Mouse (Mus musculus): ENCODE results near the gene Mpzl2.

Gene Mpzl2

DNA sequence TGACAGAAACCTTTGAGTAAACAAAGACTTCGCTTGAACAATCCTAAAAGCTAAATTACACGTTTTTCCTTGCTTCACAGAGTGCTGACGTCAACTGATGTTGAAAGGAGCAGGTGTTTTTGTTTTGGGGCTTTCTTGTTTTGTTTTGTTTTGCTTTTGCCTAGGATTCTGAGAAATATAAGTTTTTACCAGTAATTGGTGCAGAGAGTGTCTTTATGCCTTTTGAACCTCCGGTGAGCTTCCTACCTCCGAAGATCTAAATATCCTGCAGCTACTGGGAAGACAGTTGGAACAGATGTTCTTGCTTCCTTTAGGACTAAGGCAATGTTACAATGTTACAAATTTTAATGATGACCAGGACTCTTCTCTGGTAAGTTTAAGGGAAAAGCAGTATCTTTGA, at the start of gene Mpzl2:
Mpzl2 (plus strand) TSS at position 301 of the 400 bp plus-strand sequence.
- in situ Hi-C loops (cut with MboI, MseI), result loop anchor here in 1 of 2 experiments (10.0 kb wide), 1 partner anchor 365 kb away; no protein-coding TSS in a partner anchor

DNA sequence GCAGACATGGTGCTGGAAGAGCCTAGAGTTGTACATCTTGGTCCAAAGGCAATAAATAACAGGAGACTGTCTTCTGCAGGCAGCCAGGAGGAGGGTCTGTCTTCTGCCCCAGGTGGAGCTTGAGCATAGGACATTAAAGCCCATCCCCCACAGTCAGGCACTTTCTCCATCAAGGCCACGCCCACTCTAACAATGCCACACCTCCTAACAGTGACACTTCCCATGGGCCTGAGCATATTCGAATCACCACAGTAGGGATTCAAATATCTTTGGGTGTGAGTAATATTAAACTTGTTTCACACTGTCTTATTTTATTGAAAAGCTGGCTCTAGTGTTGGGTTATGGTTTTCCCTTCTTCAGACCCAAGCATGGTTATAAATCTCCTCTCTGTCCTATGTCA, 47.8 kb upstream of the Mpzl2 start:
- in situ Hi-C loops (cut with MboI, MseI), result no loop called here

DNA sequence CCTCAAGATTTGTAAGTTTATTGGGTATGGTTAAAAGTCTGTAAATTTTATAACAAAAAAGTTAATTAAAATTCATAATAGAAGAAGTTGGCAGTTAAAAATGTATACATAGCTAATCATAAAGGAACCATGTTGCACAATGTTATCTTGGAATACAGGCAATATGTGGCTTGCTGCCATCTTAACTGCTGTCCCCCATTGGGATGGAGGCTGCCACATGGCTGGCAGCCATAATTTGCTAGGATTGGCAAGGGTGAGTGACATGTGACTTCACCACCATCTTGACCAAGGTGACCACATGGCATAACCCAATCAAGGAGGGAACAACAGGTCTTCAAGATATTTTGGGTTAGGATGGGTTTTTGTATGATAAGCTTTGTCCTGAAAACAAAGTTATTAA, 47.3 kb upstream of the Mpzl2 start:
- in situ Hi-C loops (cut with MboI, MseI), result no loop called here

GRCm38 (mm10) chr9:44993268-44993667, 46.3 kb upstream of the Mpzl2 start:
- in situ Hi-C loops (cut with MboI, MseI), result no loop called here

GRCm38 (mm10) chr9:44994962-44995361, 44.6 kb upstream of the Mpzl2 start:
- in situ Hi-C loops (cut with MboI, MseI), result no loop called here

GRCm38 (mm10) chr9:44996590-44996989, 43.0 kb upstream of the Mpzl2 start:
- in situ Hi-C loops (cut with MboI, MseI), result no loop called here

DNA sequence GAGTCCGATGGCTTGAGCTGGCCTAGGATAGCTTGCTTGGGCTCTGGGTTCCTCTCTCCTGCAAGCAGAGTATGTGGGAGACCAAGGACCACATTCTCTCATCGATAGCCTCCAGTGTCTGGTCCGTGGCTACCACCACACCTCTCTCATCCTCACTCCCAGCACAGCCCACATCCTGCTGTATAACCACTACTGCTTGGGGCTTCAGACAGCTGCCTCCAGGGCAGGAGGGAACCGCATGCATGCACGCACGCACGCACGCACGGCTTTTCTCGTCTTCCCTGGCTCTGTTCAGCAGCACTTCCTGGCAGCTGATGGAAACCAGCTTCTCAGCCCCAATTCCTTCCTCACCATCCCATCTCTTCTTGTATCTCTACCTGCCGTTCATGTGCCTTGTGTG, 41.5 kb upstream of the Mpzl2 start:
- in situ Hi-C loops (cut with MboI, MseI), result no loop called here

DNA sequence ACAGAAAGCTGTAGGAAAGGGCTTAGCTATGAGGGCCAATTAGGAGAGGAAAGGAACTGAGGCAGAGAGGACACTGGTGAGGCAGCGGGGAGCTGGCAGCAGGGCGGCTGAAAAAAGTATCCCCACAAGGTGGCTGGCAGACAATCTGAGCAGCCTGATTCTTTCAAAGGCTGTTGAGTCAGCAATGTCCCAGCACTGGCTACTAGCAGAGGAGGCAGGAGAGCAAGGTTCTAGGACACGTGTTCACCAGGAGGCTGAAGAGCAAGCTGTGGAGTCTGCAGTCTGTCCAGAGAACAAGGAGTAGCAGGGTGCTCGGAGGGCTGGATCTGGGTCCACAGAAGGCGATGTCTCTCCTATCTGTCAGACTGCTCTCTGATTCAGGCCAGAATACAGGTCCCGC, 40.4 kb upstream of the Mpzl2 start:
- in situ Hi-C loops (cut with MboI, MseI), result no loop called here

DNA sequence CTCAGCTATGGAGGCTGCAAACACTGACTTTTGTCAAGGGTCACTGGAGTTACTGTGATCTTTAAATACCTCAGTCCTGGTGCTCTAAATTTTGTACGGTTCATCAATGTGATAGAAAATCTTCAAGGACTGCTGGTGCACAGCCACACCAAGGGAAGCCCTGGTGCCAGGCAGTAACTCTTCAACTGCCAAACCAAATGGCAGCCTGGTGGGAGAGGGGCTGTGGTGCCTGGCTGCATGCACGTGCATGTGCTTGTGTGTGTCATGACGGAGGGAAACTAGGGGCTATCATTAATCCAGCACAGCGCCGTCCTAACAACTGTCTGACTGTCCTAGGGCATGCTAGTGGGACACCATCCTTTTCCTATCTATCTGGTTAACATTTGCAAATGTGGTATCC, 39.8 kb upstream of the Mpzl2 start:
- in situ Hi-C loops (cut with MboI, MseI), result no loop called here

GRCm38 (mm10) chr9:45000249-45000648, 39.4 kb upstream of the Mpzl2 start:
- in situ Hi-C loops (cut with MboI, MseI), result no loop called here

DNA sequence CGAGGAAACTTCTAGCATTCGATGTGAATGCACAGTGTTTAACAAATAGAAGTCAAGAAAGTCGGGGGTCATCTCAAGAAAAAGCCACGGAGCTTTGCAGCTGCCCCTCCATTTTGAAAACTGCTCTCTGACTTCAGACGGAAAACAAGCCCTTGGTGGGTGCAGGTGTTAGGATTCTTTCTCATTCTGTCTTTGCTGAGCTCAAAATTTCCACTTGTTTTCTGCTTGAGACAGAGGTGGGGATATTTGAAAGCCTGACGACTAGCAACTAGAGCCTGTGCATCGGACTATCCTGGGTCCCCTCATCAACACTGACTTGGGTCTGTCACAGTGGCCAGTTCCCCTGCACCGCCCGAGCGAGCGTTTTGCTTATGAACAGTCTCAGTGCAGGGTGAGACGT, 32.2 kb upstream of the Mpzl2 start:
- in situ Hi-C loops (cut with MboI, MseI), result no loop called here

DNA sequence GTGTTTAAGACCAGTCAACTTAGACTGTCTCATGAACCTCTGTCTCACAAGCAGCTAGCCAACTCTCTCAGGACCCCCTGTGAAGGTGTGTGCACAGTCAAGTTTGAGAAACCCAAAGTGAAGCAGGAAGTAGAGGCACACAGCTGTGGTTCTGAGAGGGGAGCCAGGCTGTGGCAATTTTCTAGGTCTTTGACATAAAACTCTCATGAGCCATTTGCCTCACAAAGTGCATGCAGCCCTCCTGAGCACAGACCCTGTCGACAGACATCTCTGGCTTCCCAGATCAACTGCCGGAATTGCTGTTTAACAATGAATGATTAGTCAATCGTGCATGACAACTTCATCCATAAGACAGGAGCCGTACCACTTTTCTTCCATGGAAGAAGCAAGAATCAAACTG, 31.3 kb upstream of the Mpzl2 start:
- in situ Hi-C loops (cut with MboI, MseI), result no loop called here

GRCm38 (mm10) chr9:45009180-45010078, 30.2 kb upstream of the Mpzl2 start, which contains the start of gene Cd3e:
TSS of gene Cd3e (minus strand) at chr9:45009627.
- in situ Hi-C loops (cut with MboI, MseI), result loop anchor here in 1 of 2 experiments (5.0 kb wide), 1 partner anchor 37 kb away; no protein-coding TSS in a partner anchor

GRCm38 (mm10) chr9:45010461-45010860, 29.1 kb upstream of the Mpzl2 start:
- in situ Hi-C loops (cut with MboI, MseI), result loop anchor here in 1 of 2 experiments (5.0 kb wide), 1 partner anchor 38 kb away; no protein-coding TSS in a partner anchor

DNA sequence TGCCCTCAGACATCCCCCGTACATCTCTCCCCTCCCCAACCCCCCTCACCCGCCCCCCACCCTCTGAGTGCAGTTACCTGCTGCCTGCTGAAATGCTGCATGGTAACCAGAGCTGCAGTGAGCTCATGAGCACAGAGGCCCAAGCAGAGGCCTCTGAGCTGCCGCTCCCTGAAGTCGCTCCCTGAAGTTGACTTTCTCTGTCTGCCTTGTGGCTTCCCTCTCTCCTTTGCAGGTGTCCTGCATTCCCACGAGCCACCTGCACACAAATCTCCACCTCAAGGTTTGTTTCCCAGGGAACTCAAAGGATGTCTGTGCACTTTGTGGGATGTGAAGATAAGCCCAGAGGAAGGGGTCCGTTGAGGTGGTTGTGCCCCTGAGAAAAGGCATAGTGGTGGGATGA, 28.3 kb upstream of the Mpzl2 start:
- in situ Hi-C loops (cut with MboI, MseI), result loop anchor here in 1 of 2 experiments (5.0 kb wide), 1 partner anchor 39 kb away; no protein-coding TSS in a partner anchor

DNA sequence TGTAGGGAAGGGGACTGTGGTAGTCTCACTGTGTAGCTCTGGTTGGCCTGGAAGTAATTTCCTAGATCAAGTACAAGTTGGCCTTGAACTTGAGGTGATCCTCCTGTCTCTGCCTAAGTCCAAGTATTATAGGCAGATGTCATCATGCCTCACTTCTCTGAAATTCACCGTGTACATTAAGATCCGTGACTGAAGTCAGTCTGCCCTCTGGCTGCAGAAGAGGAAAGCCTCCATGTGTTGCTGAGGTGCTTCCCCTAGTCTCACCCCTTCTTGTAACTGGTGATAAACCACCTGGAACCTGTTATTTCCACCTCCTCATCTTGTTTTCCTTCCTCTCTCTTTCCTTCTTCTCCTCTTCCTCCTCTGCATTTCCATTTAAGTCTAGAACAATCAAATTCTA, 24.7 kb upstream of the Mpzl2 start:
- in situ Hi-C loops (cut with MboI, MseI), result loop anchor here in 1 of 2 experiments (5.0 kb wide), 1 partner anchor 43 kb away; no protein-coding TSS in a partner anchor

GRCm38 (mm10) chr9:45015841-45016240, 23.8 kb upstream of the Mpzl2 start:
- in situ Hi-C loops (cut with MboI, MseI), result no loop called here

DNA sequence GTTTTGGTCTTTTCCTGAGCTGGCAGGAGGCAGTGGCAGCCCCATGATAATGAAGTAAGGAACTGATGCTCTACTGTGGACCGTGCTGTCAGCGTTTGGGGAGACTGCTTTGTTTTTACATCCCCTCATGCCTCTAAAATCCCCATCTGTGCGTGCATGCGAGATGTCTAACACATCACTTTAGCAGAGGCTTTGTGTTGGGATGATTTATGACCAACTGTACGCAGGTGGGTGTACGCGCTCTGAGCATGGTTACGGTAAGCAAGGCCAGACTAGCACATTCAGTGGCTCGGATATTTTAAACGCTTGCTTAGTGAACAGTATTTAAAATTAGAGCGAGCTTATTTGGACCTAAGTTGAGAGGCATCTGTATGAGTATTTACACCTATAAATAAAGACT, 21.6 kb upstream of the Mpzl2 start:
- in situ Hi-C loops (cut with MboI, MseI), result no loop called here

GRCm38 (mm10) chr9:45022800-45023199, 16.8 kb upstream of the Mpzl2 start:
- in situ Hi-C loops (cut with MboI, MseI), result loop anchor here in 1 of 2 experiments (10.0 kb wide), 1 partner anchor 372 kb away; the partner anchor contains the start of gene Fxyd2

DNA sequence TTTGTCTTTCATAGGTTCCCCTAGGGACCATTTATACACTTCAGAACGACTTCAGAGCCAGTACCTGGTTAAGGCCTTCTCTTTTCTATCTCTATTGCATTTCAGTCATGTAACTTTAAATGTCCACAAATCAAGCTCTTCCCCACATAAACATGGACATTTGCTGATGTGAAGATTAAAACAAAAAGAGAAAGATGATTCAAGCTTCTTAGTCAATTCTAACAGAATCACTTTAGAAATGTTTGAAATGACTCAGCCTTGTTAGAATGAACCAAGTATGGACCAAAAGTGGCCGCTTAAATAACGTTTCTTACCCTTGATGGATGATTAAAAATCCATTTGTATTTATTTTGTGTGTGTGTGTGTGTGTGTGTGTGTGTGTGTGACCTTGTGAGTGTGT, 16.0 kb upstream of the Mpzl2 start:
- in situ Hi-C loops (cut with MboI, MseI), result loop anchor here in 1 of 2 experiments (10.0 kb wide), 1 partner anchor 371 kb away; the partner anchor contains the start of gene Fxyd2

- in situ Hi-C loops (cut with MboI, MseI), result loop anchor here in 1 of 2 experiments (10.0 kb wide), 1 partner anchor 371 kb away; the partner anchor contains the start of gene Fxyd2
Measured at GRCm38 (mm10) chr9:45024187-45024586, 15.4 kb upstream of the Mpzl2 start.

- in situ Hi-C loops (cut with MboI, MseI), result loop anchor here (5.0 to 10.0 kb wide), 2 partner anchors 115 to 367 kb away; partner anchors contain the start of gene Fxyd2 (in 1 of the 2)
Measured at GRCm38 (mm10) chr9:45027376-45027775, 12.2 kb upstream of the Mpzl2 start.
